Mouse (Mus musculus): Measurements from ENCODE around the gene N4bp3.

DNA sequence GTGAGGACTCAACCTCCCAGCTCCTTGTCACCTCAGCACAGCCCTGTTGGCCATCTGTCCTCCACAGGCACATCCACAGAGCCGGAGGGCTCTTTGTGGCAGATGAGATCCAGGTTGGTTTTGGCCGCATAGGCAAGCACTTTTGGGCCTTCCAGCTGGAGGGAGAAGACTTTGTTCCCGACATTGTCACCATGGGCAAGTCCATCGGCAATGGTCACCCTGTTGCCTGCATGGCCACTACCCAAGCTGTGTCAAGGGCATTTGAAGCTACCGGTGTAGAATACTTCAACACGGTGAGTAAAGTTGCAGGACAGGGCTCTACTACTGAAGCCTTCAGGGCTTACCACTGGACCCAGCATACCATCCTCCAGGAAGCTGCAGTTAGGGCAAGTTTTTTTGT lies 56.8 kb downstream of the N4bp3 start:
- TF ChIP-seq POLR2A (IDR thresholded peaks at IDR 0.05; ENCODE audit: borderline replicate concordance, insufficient read depth, low read length): no peak
- no peak for TF ChIP-seq CTCF (IDR thresholded peaks at IDR 0.05; ENCODE audit: borderline replicate concordance, insufficient read depth, low read depth, low read length)

Measured in cerebellum, adult 2 months (tissue).